Mouse (Mus musculus) brain, embryonic 14.5 days (tissue): Measurements from ENCODE around the gene 4632433K11Rik.

Source experiments
- CTCF ChIP-seq: fragments of 200-500 bp; IDR thresholded peaks from 2 replicates; pipeline ENCODE4 v1.5.1; 2012; ENCODE audit warnings: inconsistent platforms, mild to moderate bottlenecking, moderate library complexity, borderline replicate concordance; ENCODE audit not compliant: insufficient read depth, insufficient read length; ENCODE audit errors: extremely low read depth
- POLR2A ChIP-seq: fragments of 200-500 bp; IDR thresholded peaks from 2 replicates; pipeline ENCODE4 v1.6.1; 2012; ENCODE audit warnings: mild to moderate bottlenecking, inconsistent platforms, borderline replicate concordance; ENCODE audit not compliant: poor library complexity, insufficient read depth, insufficient read length, severe bottlenecking; ENCODE audit errors: extremely low read depth

GRCm38 (mm10) chr7:5037026-5037425 lies 3.1 kb downstream of the 4632433K11Rik start:
- no peak for TF ChIP-seq POLR2A
- no peak for TF ChIP-seq CTCF
